ENCODE assay signal across 21 mouse cellular contexts in the genomic region with DNA sequence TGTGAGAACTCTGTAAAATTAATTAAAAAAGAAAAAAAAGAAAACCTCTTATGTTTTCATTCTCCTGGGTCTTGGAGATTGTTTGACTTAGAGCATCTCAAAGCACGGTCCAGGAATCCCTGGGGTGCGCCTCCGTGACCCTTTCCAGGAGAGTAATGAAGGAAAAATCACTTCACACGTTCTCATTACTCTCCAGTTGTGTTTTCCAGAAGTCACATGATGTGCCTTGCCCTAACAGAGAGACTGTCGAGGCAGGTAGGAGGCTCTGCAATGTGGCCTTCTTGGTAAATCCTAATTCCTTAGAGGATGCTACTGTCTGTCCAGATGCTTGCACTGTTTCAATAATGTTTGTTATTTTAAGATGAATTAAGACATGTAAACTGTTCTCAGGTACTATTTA.
A peak's percentile ranks its signal among the peaks of the same experiment; 100 is the strongest.
DNase-seq lines count a peak whose midpoint lies in the region; ATAC-seq and TF ChIP-seq lines count a peak whose summit lies in the region.
"Had no signal": no experiment of that assay in that cellular context is flagged by ENCODE, and none has a peak within 500 bp of the region (broad histone marks: within the 10 kb centered on the region; RNA-seq: fewer than 3 reads in every experiment).

No protein-coding gene starts in this region.

- no peak overlapping the region for H3K4me2 ChIP-seq in hindbrain, postnatal 0 days (ENCODE audit: low read depth, low read length)
- H3K4me2 ChIP-seq: embryonic facial prominence, embryonic 12.5 days; embryonic facial prominence, embryonic 15.5 days; heart, embryonic 11.5 days; hindbrain, embryonic 13.5 days had no signal

- ATAC-seq in hindbrain, postnatal 0 days = no peak
- ATAC-seq: CD4-positive, CD25-positive, alpha-beta regulatory T cell, adult 4 months; forebrain, embryonic 14.5 days; forebrain, postnatal 0 days; hindbrain, embryonic 16.5 days had no signal

- DNase-seq in hindbrain, embryonic 10.5 days (ENCODE audit: low spot score) = peak; percentile 15
- no peak for DNase-seq in hindbrain, postnatal 0 days (ENCODE audit: low spot score)
- peak; percentile 19 for DNase-seq in embryo, embryonic 11 days
- peak; percentile 20 for DNase-seq in hindlimb bud, embryonic 11.5 days (ENCODE audit: extremely low spot score, low read depth, low spot score)
- no peak for DNase-seq in cerebellum, adult 9-10 months
- no peak for DNase-seq in left cerebral cortex, adult 11 months (ENCODE audit: low spot score)
- DNase-seq: adrenal gland, adult 2 months; adrenal gland, postnatal 14 days; cerebellum, adult 11 months; cerebellum, adult 2 months; cerebellum, postnatal 14 days; forebrain, postnatal 0 days; gastrocnemius, postnatal 25 days; kidney, adult 11 months had no signal

- no peak overlapping the region for H3K4me3 ChIP-seq in hindbrain, embryonic 10.5 days
- H3K4me3 ChIP-seq in hindbrain, postnatal 0 days (ENCODE audit: low read length) = no peak overlapping the region
- H3K4me3 ChIP-seq: embryonic facial prominence, embryonic 12.5 days; embryonic facial prominence, embryonic 15.5 days; hindbrain, embryonic 13.5 days had no signal

- no peak for TF ChIP-seq CTCF in hindbrain, postnatal 0 days (IDR thresholded peaks at IDR 0.05; ENCODE audit: low read depth)

- no peaks in the 10 kb centered on the region for H3K9me3 ChIP-seq in hindbrain, embryonic 10.5 days
- no peaks in the 10 kb centered on the region for H3K9me3 ChIP-seq in hindbrain, postnatal 0 days (ENCODE audit: low read length)
- H3K9me3 ChIP-seq: embryonic facial prominence, embryonic 12.5 days; embryonic facial prominence, embryonic 15.5 days; hindbrain, embryonic 13.5 days had no signal

- H3K27me3 ChIP-seq in hindbrain, embryonic 10.5 days (ENCODE audit: insufficient read depth, poor library complexity, severe bottlenecking) = no peaks in the 10 kb centered on the region
- H3K27me3 ChIP-seq in hindbrain, postnatal 0 days (ENCODE audit: insufficient read depth, low read length) = no peaks in the 10 kb centered on the region
- H3K27me3 ChIP-seq: embryonic facial prominence, embryonic 12.5 days; embryonic facial prominence, embryonic 15.5 days; hindbrain, embryonic 13.5 days had no signal

- peaks cover 9% of the 10 kb centered on the region; the same call in 1 of the 2 replicates for H3K4me1 ChIP-seq in hindbrain, embryonic 10.5 days (replicated peaks)
- no peaks in the 10 kb centered on the region for H3K4me1 ChIP-seq in hindbrain, postnatal 0 days (ENCODE audit: insufficient read depth, low read length)
- H3K4me1 ChIP-seq: embryonic facial prominence, embryonic 15.5 days had no signal

- H3K9ac ChIP-seq in hindbrain, postnatal 0 days (replicated peaks; ENCODE audit: low read length) = no peak overlapping the region
- H3K9ac ChIP-seq: embryonic facial prominence, embryonic 12.5 days; embryonic facial prominence, embryonic 15.5 days; forebrain, postnatal 0 days; hindbrain, embryonic 13.5 days had no signal

- 46% methylated on average over 5 of the region's 5 CpGs for WGBS in hindbrain, embryonic 10.5 days
- 62% methylated on average over 5 of the region's 5 CpGs for WGBS in hindbrain, postnatal 0 days

- H3K27ac ChIP-seq in hindbrain, embryonic 10.5 days = no peak overlapping the region
- no peak overlapping the region for H3K27ac ChIP-seq in hindbrain, postnatal 0 days
- H3K27ac ChIP-seq: embryonic facial prominence, embryonic 12.5 days; embryonic facial prominence, embryonic 15.5 days; hindbrain, embryonic 13.5 days had no signal

- no peaks in the 10 kb centered on the region for H3K36me3 ChIP-seq in hindbrain, embryonic 10.5 days
- no peaks in the 10 kb centered on the region for H3K36me3 ChIP-seq in hindbrain, postnatal 0 days (ENCODE audit: insufficient read depth, low read length)
- H3K36me3 ChIP-seq: embryonic facial prominence, embryonic 12.5 days; embryonic facial prominence, embryonic 15.5 days; hindbrain, embryonic 13.5 days had no signal

Comparison
In these comparisons a context has a peak if more than half of its experiments do, and no peak if none do; other contexts are left out.
1. DNase-seq: peak in hindbrain, embryonic 10.5 days (single experiment), embryo, embryonic 11 days (single experiment) and hindlimb bud, embryonic 11.5 days (single experiment); none in hindbrain, postnatal 0 days (single experiment), cerebellum, adult 9-10 months (single experiment) and left cerebral cortex, adult 11 months (single experiment).